ENCODE assay signal across 9 mouse cellular contexts in genomic region chr11:53931091-53931943, GRCm38 (mm10). TPM values are rescaled to one million over a fixed set of nuclear protein-coding genes. Genes with fewer than 3 reads are reported as not detected.
DNase-seq lines count a peak whose midpoint lies in the region; ATAC-seq lines count a peak whose summit lies in the region.
"Had no signal": no experiment of that assay in that cellular context is flagged by ENCODE, and none has a peak within 500 bp of the region (broad histone marks: within the 10 kb centered on the region; RNA-seq: fewer than 3 reads in every experiment).

No protein-coding gene starts in this region.

- H3K27ac ChIP-seq in hindbrain, embryonic 10.5 days = peak overlapping the region; percentile 53; the same call in 1 of the 2 replicates
- H3K27ac ChIP-seq in hindbrain, embryonic 13.5 days = no peak overlapping the region
- H3K27ac ChIP-seq: embryonic facial prominence, embryonic 15.5 days had no signal

- ATAC-seq in hindbrain, embryonic 13.5 days (ENCODE audit: low FRiP score) = no peak
- peak; percentile 33; the same call in 1 of the 2 replicates for ATAC-seq in neutrophil, adult 5-6 weeks (ENCODE audit: extremely low read depth, insufficient number of reproducible peaks, low FRiP score, poor library complexity, severe bottlenecking)

- no peaks in the 10 kb centered on the region for H3K9me3 ChIP-seq in hindbrain, embryonic 10.5 days
- H3K9me3 ChIP-seq in hindbrain, embryonic 13.5 days = no peaks in the 10 kb centered on the region
- H3K9me3 ChIP-seq: embryonic facial prominence, embryonic 15.5 days had no signal

- no peaks in the 10 kb centered on the region for H3K27me3 ChIP-seq in hindbrain, embryonic 10.5 days (ENCODE audit: insufficient read depth, poor library complexity, severe bottlenecking)
- no peaks in the 10 kb centered on the region for H3K27me3 ChIP-seq in hindbrain, embryonic 13.5 days
- H3K27me3 ChIP-seq: embryonic facial prominence, embryonic 15.5 days had no signal

- 40% methylated on average over 17 of the region's 17 CpGs for WGBS in hindbrain, embryonic 10.5 days
- 34% methylated on average over 17 of the region's 17 CpGs for WGBS in hindbrain, embryonic 13.5 days

- H3K4me3 ChIP-seq in hindbrain, embryonic 10.5 days = no peak overlapping the region
- H3K4me3 ChIP-seq in hindbrain, embryonic 13.5 days = no peak overlapping the region
- H3K4me3 ChIP-seq: embryonic facial prominence, embryonic 15.5 days had no signal

- no peaks in the 10 kb centered on the region for H3K36me3 ChIP-seq in hindbrain, embryonic 10.5 days
- H3K36me3 ChIP-seq in hindbrain, embryonic 13.5 days = no peaks in the 10 kb centered on the region
- H3K36me3 ChIP-seq: embryonic facial prominence, embryonic 15.5 days had no signal

- H3K4me2 ChIP-seq in hindbrain, embryonic 13.5 days = no peak overlapping the region
- H3K4me2 ChIP-seq: embryonic facial prominence, embryonic 15.5 days had no signal

- 0 out of 2 replicates have a peak, but pooled peaks cover 4% of the 10 kb centered on the region for H3K4me1 ChIP-seq in hindbrain, embryonic 10.5 days (replicated peaks)
- no peaks in the 10 kb centered on the region for H3K4me1 ChIP-seq in hindbrain, embryonic 13.5 days (replicated peaks)

- intact Hi-C loops in left cerebral cortex, postnatal 36 days (cut with DNase I) = no loop called here

- H3K9ac ChIP-seq in hindbrain, embryonic 13.5 days = no peak overlapping the region
- H3K9ac ChIP-seq: embryonic facial prominence, embryonic 15.5 days had no signal

- DNase-seq in hindbrain, embryonic 10.5 days (ENCODE audit: low spot score) = peak; percentile 56
- peak; percentile 81 for DNase-seq in adrenal gland, postnatal 14 days
- peak; percentile 51 for DNase-seq in embryo, embryonic 11.5 days (ENCODE audit: low read depth, low spot score)
- peak; percentile 73 for DNase-seq in heart, postnatal 4 days
- DNase-seq in left cerebral cortex, postnatal 36 days (ENCODE audit: low spot score in 2 of 2) = peak; percentile 35 to 52
- peak; percentile 5 to 10 for DNase-seq in thymus, adult 18-20 months

RNA-seq across cellular contexts. Expression of gene Slc22a5, which starts 39.9 kb away (rescaled TPM):
- polyA plus RNA-seq in hindbrain, embryonic 10.5 days (2016; fragmentation: Nextera tagmentation; extraction: Ambion mirVana) = 6.3 and 7.7 TPM in 2 replicates
- polyA plus RNA-seq in hindbrain, embryonic 13.5 days (2015; fragmentation: Nextera tagmentation; extraction: Ambion mirVana) = 8.1 and 10.8 TPM in 2 replicates
- 42.5 and 48.6 TPM in 2 replicates for total RNA-seq in adrenal gland, postnatal 14 days (2021)
- total RNA-seq in heart, postnatal 4 days (2021) = 10 to 100 TPM; 13.3 to 15.0 TPM
- total RNA-seq in left cerebral cortex, postnatal 36 days (2021) = 10 to 100 TPM in 1 of 2 experiments, 1 to 10 TPM in 1; 7.8 to 13.1 TPM
- total RNA-seq in neutrophil, adult 5-6 weeks (2017) = 7.7 and 10.0 TPM in 2 replicates

RNA-seq across cellular contexts. Expression of gene Slc22a21, which starts 48.8 kb away (rescaled TPM):
- 2.0 and 2.4 TPM in 2 replicates for polyA plus RNA-seq in hindbrain, embryonic 10.5 days (2016; fragmentation: Nextera tagmentation; extraction: Ambion mirVana)
- 1.8 and 2.7 TPM in 2 replicates for polyA plus RNA-seq in hindbrain, embryonic 13.5 days (2015; fragmentation: Nextera tagmentation; extraction: Ambion mirVana)
- 4.6 and 5.7 TPM in 2 replicates for total RNA-seq in adrenal gland, postnatal 14 days (2021)
- 1 to 10 TPM; 1.9 to 2.4 TPM for total RNA-seq in heart, postnatal 4 days (2021)
- 1 to 10 TPM; 1.1 to 1.9 TPM for total RNA-seq in left cerebral cortex, postnatal 36 days (2021)
- 0.12 TPM in 1 of 2 replicates, not detected in the other for total RNA-seq in neutrophil, adult 5-6 weeks (2017)

Comparison
In these comparisons a context has a peak if more than half of its experiments do, and no peak if none do; other contexts are left out.
1. DNase-seq: peak in every context shown above with its lines; median percentile 81 in adrenal gland, postnatal 14 days; 73 in heart, postnatal 4 days; 56 in hindbrain, embryonic 10.5 days; 51 in embryo, embryonic 11.5 days; 44 in left cerebral cortex, postnatal 36 days; 8 in thymus, adult 18-20 months.